Mouse (Mus musculus): ENCODE measurements around the gene Naa16.

- TF ChIP-seq CTCF (IDR thresholded peaks at IDR 0.05; ENCODE audit: low read depth, low read length) (no peak), POLR2A (IDR thresholded peaks at IDR 0.05; ENCODE audit: borderline replicate concordance, low read depth, low read length) (no peak)
Measured at GRCm38 (mm10) chr14:79312719-79313118, 77.9 kb downstream of the Naa16 start.

Measured in bone marrow macrophage, adult 2 months (primary cell).